Mouse (Mus musculus) c-Kit-negative CD71-positive TER-119-positive erythroid progenitor cells, embryonic 14.5 days (primary cell): Measurements from ENCODE around the gene Oas1h.
"Not testable (repeated sequence)": the region's sequence is repeated elsewhere in the genome, so short reads cannot be mapped to it uniquely, and the experiment has no call there.

Source experiments
- DNase-seq: peaks from one replicate; pipeline ENCODE4 v3.0.0-alpha.2; 2013; ENCODE audit warnings: low read depth, low spot score

Oas1h gene

GRCm38 (mm10) chr5:120861121-120861520, at the start of gene Oas1h:
Gene Oas1h (plus strand): TSS chr5:120861421.
- DNase-seq: no peak

DNA sequence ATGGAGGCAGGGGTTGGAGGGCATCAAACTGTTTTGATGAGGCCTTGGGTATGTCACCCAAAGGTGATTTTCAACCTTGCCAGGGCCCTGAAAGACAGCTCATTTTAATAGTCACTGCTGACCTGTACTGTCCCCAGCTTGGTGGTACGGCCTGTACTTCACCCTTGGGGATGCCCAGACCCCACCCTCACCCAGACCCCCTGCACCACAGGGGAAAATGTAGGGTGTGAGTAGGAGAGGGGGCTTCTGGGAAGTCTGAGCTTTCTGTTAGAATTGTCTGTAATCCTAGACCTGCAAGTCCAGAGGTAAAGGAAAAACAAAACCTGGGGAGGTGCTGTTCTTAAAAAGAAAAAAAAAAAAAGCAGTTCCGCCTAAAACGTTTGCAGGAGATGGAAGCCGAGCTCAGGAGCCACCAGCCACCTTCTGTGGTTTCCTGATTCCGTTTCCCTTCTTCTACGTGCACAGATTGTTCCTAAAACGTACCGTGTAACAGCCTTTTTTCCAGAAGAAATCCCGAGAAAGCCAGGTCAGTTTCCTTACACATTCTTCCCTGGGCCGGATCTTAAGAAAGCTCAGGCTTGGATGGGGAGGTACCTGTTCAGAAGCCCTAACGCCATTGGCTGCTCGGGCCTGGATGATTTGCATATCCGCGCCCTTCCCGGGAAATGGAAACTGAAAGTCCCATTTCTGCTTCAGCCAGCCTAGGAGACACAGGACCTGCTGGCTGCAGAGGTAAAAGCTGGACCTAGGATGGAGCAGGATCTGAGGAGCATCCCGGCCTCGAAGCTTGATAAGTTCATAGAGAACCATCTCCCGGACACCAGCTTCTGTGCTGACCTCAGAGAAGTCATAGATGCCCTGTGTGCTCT, 49.0 kb upstream of the Oas1h start, which contains the start of gene Oas1c:
TSS of gene Oas1c (minus strand) at position 564 of the 869 bp plus-strand sequence.
- DNase-seq: peak; percentile 52

DNA sequence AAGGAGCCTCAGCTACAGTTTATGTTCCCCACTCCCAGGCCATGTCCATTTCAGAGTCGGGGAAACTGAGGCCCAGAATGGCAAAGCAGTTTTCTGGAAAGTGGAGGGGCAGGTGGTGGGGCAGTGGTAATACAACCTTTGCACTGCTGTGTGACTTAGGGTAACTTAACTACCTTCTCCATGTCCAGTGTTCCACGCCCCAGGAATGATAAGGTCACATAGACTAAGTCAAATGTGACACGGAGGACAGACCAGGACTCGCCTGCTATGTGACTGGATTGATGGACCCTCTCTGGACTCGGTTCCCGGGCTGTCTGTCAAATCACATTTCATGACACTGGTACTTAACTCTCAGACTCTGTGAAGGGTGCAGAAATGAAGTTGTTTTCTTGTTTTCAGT, 48.2 kb upstream of the Oas1h start:
- no peak for DNase-seq

GRCm38 (mm10) chr5:120815949-120816348, 45.3 kb upstream of the Oas1h start:
- DNase-seq: no peak

DNA sequence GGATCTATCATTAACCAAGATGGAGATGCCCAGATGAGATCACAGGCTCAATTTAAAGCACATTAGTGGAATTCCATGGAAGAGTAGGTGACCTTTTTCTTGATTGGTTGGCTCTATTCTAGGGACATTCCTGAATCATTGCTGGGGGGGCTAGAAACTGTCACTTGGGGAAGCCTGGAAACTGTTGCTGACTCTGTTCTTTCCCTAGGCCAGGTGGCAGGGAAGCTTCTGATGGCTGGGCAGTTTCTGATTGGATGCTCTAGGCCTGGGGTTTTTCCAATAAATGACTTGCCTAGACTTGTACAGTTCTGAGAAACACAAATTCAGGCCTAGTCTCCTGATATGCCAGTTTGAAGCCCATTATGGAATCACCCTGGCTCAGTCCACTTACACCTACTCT, 42.2 kb upstream of the Oas1h start:
- no peak for DNase-seq

- DNase-seq: no peak
Observed at GRCm38 (mm10) chr5:120831031-120831430, 30.2 kb upstream of the Oas1h start.

DNA sequence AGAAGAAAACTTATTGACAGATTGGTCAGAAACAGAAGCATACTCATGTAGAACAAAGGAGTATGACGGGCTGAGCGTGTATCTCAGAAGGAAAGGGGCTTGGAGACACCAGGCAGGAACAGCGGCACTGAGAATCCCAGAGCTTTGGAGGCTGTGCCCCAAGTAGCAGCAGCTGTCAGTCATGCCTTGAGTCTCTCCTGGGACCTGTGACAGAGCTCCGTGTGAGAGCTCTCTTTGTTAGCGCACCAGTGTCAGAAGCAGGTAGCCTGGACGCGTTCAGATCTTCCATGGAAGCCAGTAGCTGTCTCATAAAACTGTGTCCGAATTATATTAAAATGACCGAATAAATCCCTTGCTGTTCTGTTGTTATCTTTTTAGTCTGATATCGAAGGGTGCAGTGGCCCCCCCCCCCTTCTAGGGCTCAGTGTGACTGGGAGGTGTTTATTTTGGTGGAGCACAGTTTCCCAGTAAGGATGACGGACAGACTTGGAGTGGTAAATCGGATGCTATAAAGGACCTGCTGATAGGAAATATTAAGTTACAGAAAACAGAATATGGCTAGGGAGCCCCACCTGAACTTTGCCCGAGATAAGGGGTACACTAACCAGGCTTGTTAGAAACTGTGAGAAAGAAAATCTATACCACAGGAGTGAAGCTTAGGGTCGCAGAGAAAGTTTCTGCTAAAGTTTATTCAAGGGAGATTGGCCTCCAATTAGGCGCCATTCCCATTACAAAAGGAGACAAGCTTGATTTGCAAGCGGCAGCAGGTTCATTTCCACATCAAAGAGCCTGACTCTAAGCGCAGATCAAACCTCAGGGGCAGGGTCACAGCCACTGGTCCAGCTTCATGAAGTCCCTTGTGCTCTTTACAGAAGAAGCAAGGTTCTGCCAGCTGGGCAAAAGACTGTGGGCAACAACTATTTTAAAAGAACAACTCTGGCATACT, 27.6 kb upstream of the Oas1h start:
- DNase-seq: no peak

DNA sequence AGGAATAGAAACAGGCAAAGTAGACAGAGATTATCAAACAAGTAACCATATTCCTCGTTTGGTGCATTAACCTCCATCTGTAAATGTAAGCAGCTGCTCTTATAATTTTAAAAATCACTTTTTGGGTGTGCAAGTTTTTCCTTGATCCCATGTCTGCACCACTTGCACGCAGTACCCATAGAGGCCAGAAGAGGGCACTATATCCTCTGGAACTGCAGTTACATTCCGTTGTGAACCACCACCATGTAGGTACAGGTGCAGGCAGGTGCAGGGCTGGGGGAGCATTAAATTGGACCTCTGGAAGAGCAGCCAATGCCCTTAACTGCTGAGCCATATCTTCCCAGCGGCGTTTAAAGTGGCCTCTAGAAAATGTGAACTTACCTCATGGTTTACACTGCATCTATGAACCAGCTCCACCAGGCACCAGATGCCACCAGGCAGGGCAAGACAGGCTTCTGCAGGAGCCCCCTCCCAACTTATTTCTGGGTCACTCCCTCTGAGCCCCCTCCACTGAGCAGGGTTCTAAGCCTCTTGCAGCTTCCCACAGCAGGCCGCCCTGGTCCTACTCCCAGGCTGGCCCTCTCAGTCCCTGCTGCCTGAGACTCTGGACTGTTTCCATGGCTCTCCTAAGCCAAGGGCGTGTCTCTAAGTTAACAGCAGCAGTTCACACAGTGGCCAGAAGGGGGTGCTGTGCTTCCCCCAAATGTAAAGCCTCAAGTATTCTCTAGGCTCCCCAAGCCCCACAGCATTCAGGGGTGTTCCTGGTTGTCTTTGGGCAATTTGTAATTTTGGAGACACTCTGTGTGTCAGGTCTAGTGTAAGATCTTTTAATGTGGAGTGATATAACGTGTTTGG, 24.3 kb upstream of the Oas1h start:
- peak; percentile 19 for DNase-seq

DNA sequence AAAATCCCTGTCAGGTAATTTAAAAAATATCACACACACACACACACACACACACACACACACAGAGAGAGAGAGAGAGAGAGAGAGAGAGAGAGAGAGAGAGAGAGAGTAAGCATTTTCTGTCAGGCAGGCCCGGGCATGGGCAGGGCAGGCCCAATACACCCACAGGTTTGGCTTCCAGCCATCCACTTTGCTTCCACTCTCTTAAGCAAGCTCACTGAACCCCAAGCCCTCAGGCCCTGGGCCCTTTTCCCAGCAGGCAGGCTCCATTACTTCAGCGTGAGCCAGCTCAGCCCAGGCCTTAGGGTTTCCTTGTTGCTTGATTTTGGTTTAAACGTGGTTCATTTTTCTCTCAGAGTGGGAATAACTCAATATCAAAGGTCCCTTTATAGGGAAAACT, 16.5 kb upstream of the Oas1h start:
- DNase-seq: no peak

DNA sequence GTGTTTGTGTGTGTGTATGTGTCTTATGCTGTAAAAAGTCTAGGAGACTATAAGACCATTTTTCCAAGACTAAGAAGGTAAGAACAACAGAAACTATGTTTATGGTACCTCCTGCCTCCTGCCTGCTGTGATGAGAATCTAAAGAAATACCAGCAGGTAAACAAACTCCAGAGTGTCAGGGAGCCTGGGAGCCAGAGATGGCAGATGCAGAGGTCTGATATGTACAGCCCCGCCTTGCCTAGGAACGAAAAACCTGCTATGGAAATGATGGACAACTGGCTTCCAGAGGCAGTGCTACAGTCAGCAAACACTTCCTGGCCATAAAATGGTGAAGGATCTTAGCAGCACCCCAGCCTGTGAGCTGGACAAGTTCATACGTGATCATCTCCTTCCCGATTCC, 14.2 kb upstream of the Oas1h start, which contains the start of gene Oas1f:
TSS of gene Oas1f (plus strand) at position 301 of the 400 bp plus-strand sequence.
- DNase-seq: no peak

GRCm38 (mm10) chr5:120849601-120850136, 11.6 kb upstream of the Oas1h start:
- no peak for DNase-seq

DNA sequence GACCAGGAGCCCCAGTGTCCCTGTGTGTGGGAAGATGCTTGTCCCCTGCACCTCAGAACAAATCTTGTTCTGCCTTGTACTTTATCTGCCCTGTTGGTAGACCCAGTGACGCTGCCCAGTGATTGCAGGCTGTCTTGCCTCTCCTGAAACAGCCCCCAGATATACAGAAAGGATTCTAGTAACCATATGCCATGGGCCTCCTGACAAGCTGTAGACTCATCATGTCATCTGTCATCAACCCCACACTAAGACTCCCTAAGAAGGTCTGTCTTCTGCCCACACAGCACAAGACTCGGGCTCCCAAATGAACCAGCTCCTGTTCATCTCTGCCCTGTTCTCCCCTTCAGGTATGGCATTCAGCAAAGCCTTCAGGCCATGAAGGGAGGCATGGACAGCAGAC, 2.0 kb upstream of the Oas1h start:
- no peak for DNase-seq

GRCm38 (mm10) chr5:120865336-120865860, 4.2 kb downstream of the Oas1h start:
- DNase-seq: no peak

DNA sequence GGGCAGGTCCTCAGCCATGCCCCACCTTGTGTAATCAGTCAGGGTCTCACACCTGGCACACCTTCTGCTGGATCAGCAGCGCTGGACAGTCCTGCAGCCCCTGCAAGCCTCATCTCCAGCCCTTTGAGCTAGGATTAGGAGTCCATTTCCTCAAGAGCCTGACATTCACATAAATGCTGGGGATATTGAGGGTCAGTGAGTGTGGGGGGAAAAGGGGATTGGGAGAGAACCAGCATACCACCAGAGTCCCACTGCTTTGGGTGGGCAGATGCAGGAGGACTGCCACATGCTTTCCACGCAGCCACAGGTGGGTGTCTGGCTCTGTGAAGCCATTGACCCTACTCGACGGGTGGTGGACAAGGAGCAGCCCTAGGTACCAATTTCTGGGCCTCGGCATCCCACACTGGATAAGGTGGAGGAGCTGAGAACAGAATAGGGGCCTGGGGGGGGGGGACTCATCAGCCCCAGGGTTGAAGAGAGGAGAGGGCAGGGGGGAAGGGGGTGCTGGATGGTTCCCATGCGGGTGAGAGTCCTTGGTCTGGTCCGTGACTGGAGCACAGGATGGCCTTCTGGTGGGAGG, 8.3 kb downstream of the Oas1h start:
- no peak for DNase-seq

DNA sequence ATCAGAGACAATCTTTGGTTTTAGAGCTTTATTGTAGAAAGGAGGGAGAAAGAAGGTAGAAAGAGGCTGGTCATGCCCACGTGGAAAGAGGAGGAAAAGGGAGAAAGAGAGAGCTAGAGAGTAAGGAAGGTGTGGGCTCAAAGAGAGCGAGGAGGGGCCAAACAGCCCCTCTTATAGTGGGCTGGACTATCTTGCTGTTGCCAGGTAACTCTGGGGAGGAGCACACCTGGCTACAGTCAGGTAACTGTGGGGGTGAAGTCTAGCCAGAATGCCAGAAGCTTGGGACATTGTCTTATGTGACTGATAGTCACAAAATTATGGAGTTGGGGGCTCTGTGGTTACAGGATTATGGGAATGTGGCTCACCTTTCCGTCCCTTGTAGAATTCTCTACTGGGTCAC, 8.9 kb downstream of the Oas1h start:
- no peak for DNase-seq

- DNase-seq: no peak
Observed at GRCm38 (mm10) chr5:120870782-120871181, 9.6 kb downstream of the Oas1h start.

- no peak for DNase-seq
Observed at GRCm38 (mm10) chr5:120871469-120871868, 10.2 kb downstream of the Oas1h start.

DNA sequence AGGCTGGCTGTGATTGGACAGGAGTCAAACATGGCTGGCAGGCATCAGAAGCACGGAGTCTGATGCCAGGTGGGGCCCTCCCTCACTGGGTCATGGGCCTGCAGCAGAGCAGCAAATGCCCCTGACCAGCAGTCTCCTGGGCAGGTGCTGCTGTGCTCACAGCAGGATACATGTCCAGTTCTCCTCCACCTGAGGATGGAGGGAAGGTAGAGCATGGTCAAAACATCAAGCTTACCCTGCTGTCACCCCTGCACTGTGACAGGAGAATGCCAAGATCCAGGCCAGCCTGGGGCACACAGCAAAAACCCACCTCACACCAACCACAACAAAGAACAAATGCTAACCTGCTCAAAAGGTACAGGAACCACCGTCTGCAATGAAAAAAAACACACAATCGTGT, 15.6 kb downstream of the Oas1h start:
- DNase-seq: not testable (repeated sequence)

DNA sequence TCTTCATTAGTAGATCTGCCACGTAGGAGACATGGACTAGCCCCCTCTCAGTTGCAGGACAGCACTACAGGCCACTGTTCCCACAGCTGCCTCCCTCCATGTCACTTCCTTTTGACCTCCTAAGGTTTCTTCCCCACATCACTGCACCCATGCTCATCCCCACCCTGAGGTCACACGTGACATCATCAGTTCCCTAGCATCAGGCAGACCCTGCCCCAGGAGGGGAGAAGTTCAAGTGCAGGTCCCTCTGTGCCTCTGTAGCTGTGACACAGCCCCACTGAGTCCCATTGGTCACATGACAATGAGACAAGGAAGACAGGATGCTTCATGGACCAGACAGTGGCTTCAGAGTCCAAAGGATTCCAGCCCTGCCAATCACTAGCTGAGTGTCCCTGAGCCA, 16.2 kb downstream of the Oas1h start:
- DNase-seq: not testable (repeated sequence)

DNA sequence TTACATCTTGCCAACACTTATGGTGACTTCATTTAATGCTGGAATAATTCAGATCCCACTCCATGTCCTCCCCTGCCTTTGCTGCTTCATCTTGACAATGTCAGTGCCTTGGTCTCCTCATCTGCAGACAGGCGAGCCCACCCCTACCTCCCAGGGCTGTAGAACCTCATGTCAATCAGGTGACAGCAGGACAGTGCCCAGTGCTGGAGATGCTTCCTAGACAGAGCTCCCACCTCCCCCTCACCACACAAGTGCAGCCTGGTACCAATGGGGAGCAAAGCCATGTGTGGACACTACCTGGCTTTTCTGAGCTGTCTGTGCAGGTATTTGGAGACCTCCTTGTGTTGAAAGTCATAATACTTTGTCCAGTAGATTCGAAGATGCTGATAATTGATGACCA, 17.6 kb downstream of the Oas1h start:
- not testable (repeated sequence) for DNase-seq
